ENCODE assay signal across 14 mouse cellular contexts in genomic region chr9:90069485-90069884, GRCm38 (mm10). TPM values are rescaled to one million over a fixed set of nuclear protein-coding genes. Genes with fewer than 3 reads are reported as not detected.
A peak's percentile ranks its signal among the peaks of the same experiment; 100 is the strongest.
DNase-seq lines count a peak whose midpoint lies in the region; ATAC-seq and TF ChIP-seq lines count a peak whose summit lies in the region.
"Had no signal": no experiment of that assay in that cellular context is flagged by ENCODE, and none has a peak within 500 bp of the region (broad histone marks: within the 10 kb centered on the region; RNA-seq: fewer than 3 reads in every experiment).

No protein-coding gene starts in this region.

- 67% methylated on average over 7 of the region's 7 CpGs for WGBS in limb, embryonic 14.5 days
- WGBS in limb, embryonic 10.5 days = 79% methylated on average over 7 of the region's 7 CpGs
- 50% methylated on average over 7 of the region's 7 CpGs for WGBS in intestine, postnatal 0 days
- WGBS in limb, embryonic 15.5 days = 62% methylated on average over 7 of the region's 7 CpGs
- WGBS in stomach, embryonic 14.5 days = 70% methylated on average over 7 of the region's 7 CpGs

- intact Hi-C loops in left cerebral cortex, postnatal 25 days (cut with DNase I) = no loop called here

- no peak overlapping the region for H3K9ac ChIP-seq in limb, embryonic 14.5 days (ENCODE audit: low read depth, low read length, severe bottlenecking)
- no peak overlapping the region for H3K9ac ChIP-seq in intestine, postnatal 0 days (ENCODE audit: low read depth, low read length)
- H3K9ac ChIP-seq in limb, embryonic 15.5 days = no peak overlapping the region
- H3K9ac ChIP-seq in stomach, embryonic 14.5 days (replicated peaks; ENCODE audit: low read depth, low read length) = no peak overlapping the region
- H3K9ac ChIP-seq: hindbrain, embryonic 15.5 days had no signal

- no peaks in the 10 kb centered on the region for H3K36me3 ChIP-seq in limb, embryonic 14.5 days (ENCODE audit: control insufficient read depth, insufficient read depth, low read length)
- H3K36me3 ChIP-seq in limb, embryonic 10.5 days = no peaks in the 10 kb centered on the region
- H3K36me3 ChIP-seq in intestine, postnatal 0 days (ENCODE audit: control insufficient read depth, insufficient read depth) = no peaks in the 10 kb centered on the region; the same call in 1 of the 2 replicates
- no peaks in the 10 kb centered on the region for H3K36me3 ChIP-seq in limb, embryonic 15.5 days
- no peaks in the 10 kb centered on the region for H3K36me3 ChIP-seq in stomach, embryonic 14.5 days (ENCODE audit: control insufficient read depth, insufficient read depth, low read length)
- H3K36me3 ChIP-seq: forebrain, embryonic 10.5 days; hindbrain, embryonic 15.5 days had no signal

- no peak overlapping the region for H3K4me3 ChIP-seq in limb, embryonic 14.5 days (replicated peaks; ENCODE audit: low read length)
- no peak overlapping the region for H3K4me3 ChIP-seq in limb, embryonic 10.5 days
- no peak overlapping the region for H3K4me3 ChIP-seq in intestine, postnatal 0 days (ENCODE audit: low read depth, low read length)
- no peak overlapping the region for H3K4me3 ChIP-seq in limb, embryonic 15.5 days
- H3K4me3 ChIP-seq in stomach, embryonic 14.5 days (ENCODE audit: low read depth, low read length) = no peak overlapping the region
- H3K4me3 ChIP-seq: forebrain, embryonic 10.5 days; gastrocnemius, adult 2 months; hindbrain, embryonic 15.5 days; myocyte had no signal

- no peaks in the 10 kb centered on the region for H3K4me1 ChIP-seq in limb, embryonic 14.5 days (ENCODE audit: control insufficient read depth, insufficient read depth, low read length)
- H3K4me1 ChIP-seq in limb, embryonic 10.5 days = no peaks in the 10 kb centered on the region
- H3K4me1 ChIP-seq in intestine, postnatal 0 days (replicated peaks; ENCODE audit: control insufficient read depth, insufficient read depth, low read length) = no peaks in the 10 kb centered on the region
- H3K4me1 ChIP-seq in limb, embryonic 15.5 days = no peaks in the 10 kb centered on the region
- H3K4me1 ChIP-seq in stomach, embryonic 14.5 days (ENCODE audit: control insufficient read depth, insufficient read depth, low read length) = no peaks in the 10 kb centered on the region
- H3K4me1 ChIP-seq: forebrain, embryonic 10.5 days; hindbrain, embryonic 15.5 days had no signal

- no peak overlapping the region for H3K27ac ChIP-seq in limb, embryonic 14.5 days (replicated peaks; ENCODE audit: low read depth, low read length)
- H3K27ac ChIP-seq in limb, embryonic 10.5 days = no peak overlapping the region
- no peak overlapping the region for H3K27ac ChIP-seq in intestine, postnatal 0 days (ENCODE audit: low read depth, low read length)
- H3K27ac ChIP-seq in limb, embryonic 15.5 days = peak overlapping the region; percentile 27
- no peak overlapping the region for H3K27ac ChIP-seq in stomach, embryonic 14.5 days (ENCODE audit: low read length)
- H3K27ac ChIP-seq: forebrain, embryonic 10.5 days; gastrocnemius, adult 2 months; hindbrain, embryonic 15.5 days had no signal

- no peak for TF ChIP-seq CTCF in intestine, postnatal 0 days (IDR thresholded peaks at IDR 0.05; ENCODE audit: low read depth)

- DNase-seq in limb, embryonic 14.5 days (ENCODE audit: low spot score) = peak; percentile 17
- no peak for DNase-seq in limb, embryonic 10.5 days (ENCODE audit: low spot score)
- no peak for DNase-seq in layer of hippocampus, postnatal 10 days (ENCODE audit: low spot score in 2 of 2)
- DNase-seq in left cerebral cortex, postnatal 25 days (ENCODE audit: low spot score in 2 of 2) = no peak
- DNase-seq in right cerebral cortex, postnatal 14 days = no peak
- DNase-seq: cerebellum, adult 11-12 months; gastrocnemius, adult 2 months; thymus, postnatal 25 days had no signal

- H3K4me2 ChIP-seq in limb, embryonic 14.5 days (replicated peaks; ENCODE audit: low read depth, low read length, severe bottlenecking) = no peak overlapping the region
- H3K4me2 ChIP-seq in intestine, postnatal 0 days (replicated peaks; ENCODE audit: low read depth) = no peak overlapping the region
- H3K4me2 ChIP-seq in limb, embryonic 15.5 days = no peak overlapping the region
- H3K4me2 ChIP-seq in stomach, embryonic 14.5 days (replicated peaks; ENCODE audit: low read depth, low read length) = no peak overlapping the region
- H3K4me2 ChIP-seq: hindbrain, embryonic 15.5 days had no signal

- H3K27me3 ChIP-seq in limb, embryonic 14.5 days (ENCODE audit: control insufficient read depth, insufficient read depth, low read length) = no peaks in the 10 kb centered on the region
- H3K27me3 ChIP-seq in limb, embryonic 10.5 days (ENCODE audit: low read depth, poor library complexity, severe bottlenecking) = no peaks in the 10 kb centered on the region
- no peaks in the 10 kb centered on the region for H3K27me3 ChIP-seq in intestine, postnatal 0 days (replicated peaks; ENCODE audit: control insufficient read depth, insufficient read depth, low read length)
- H3K27me3 ChIP-seq in limb, embryonic 15.5 days = no peaks in the 10 kb centered on the region
- H3K27me3 ChIP-seq in stomach, embryonic 14.5 days (ENCODE audit: control insufficient read depth, insufficient read depth, low read length) = no peaks in the 10 kb centered on the region
- H3K27me3 ChIP-seq: hindbrain, embryonic 15.5 days had no signal

- ATAC-seq in limb, embryonic 14.5 days (ENCODE audit: low FRiP score, low read depth) = no peak
- ATAC-seq in intestine, postnatal 0 days = peak; percentile 40
- ATAC-seq in limb, embryonic 15.5 days (ENCODE audit: insufficient number of reproducible peaks, low FRiP score, low TSS enrichment, low read depth) = peak; percentile 50; the same call in 1 of the 2 replicates
- peak; percentile 62 for ATAC-seq in stomach, embryonic 14.5 days (ENCODE audit: insufficient number of reproducible peaks, insufficient read depth, low FRiP score, low read depth)

- TF ChIP-seq POLR2A in limb, embryonic 14.5 days (IDR thresholded peaks at IDR 0.05; ENCODE audit: borderline replicate concordance, extremely low read depth, insufficient read depth, insufficient read length) = no peak

- H3K9me3 ChIP-seq in limb, embryonic 14.5 days (ENCODE audit: control insufficient read depth, low read length) = no peaks in the 10 kb centered on the region
- no peaks in the 10 kb centered on the region for H3K9me3 ChIP-seq in limb, embryonic 10.5 days (replicated peaks)
- no peaks in the 10 kb centered on the region for H3K9me3 ChIP-seq in intestine, postnatal 0 days (ENCODE audit: control insufficient read depth)
- no peaks in the 10 kb centered on the region for H3K9me3 ChIP-seq in limb, embryonic 15.5 days
- no peaks in the 10 kb centered on the region for H3K9me3 ChIP-seq in stomach, embryonic 14.5 days (ENCODE audit: control insufficient read depth, low read depth, low read length)
- H3K9me3 ChIP-seq: forebrain, embryonic 10.5 days; hindbrain, embryonic 15.5 days had no signal

RNA-seq across cellular contexts. Expression of gene Ctsh, which starts 15.5 kb away (rescaled TPM):
- polyA plus RNA-seq in limb, embryonic 14.5 days (2012; rRNA removed) = 17.7 and 20.4 TPM in 2 replicates
- 37.8 and 40.3 TPM in 2 replicates for polyA plus RNA-seq in limb, embryonic 14.5 days (2014; fragmentation: Nextera tagmentation; extraction: Ambion mirVana)
- polyA plus RNA-seq in limb, embryonic 10.5 days (2016; fragmentation: Nextera tagmentation; extraction: Ambion mirVana) = 7.5 and 12.1 TPM in 2 replicates
- 305 and 311 TPM in 2 replicates for polyA plus RNA-seq in intestine, postnatal 0 days (2015; fragmentation: Nextera tagmentation; extraction: Ambion mirVana)
- polyA plus RNA-seq in limb, embryonic 15.5 days (2015; fragmentation: Nextera tagmentation; extraction: Ambion mirVana) = 47.8 and 48.0 TPM in 2 replicates
- 46.0 and 51.5 TPM in 2 replicates for polyA plus RNA-seq in stomach, embryonic 14.5 days (2014; fragmentation: Nextera tagmentation; extraction: Ambion mirVana)
- total RNA-seq in layer of hippocampus, postnatal 10 days (2021) = 10 to 100 TPM; 29.2 to 32.6 TPM
- 10 to 100 TPM; 20.5 TPM for total RNA-seq in left cerebral cortex, postnatal 25 days (2021)

RNA-seq across cellular contexts. Expression of gene Morf4l1, which starts 45.1 kb away (rescaled TPM):
- 403 and 464 TPM in 2 replicates for polyA plus RNA-seq in limb, embryonic 14.5 days (2012; rRNA removed)
- polyA plus RNA-seq in limb, embryonic 14.5 days (2014; fragmentation: Nextera tagmentation; extraction: Ambion mirVana) = 500 and 524 TPM in 2 replicates
- 432 and 482 TPM in 2 replicates for polyA plus RNA-seq in limb, embryonic 10.5 days (2016; fragmentation: Nextera tagmentation; extraction: Ambion mirVana)
- 215 and 227 TPM in 2 replicates for polyA plus RNA-seq in intestine, postnatal 0 days (2015; fragmentation: Nextera tagmentation; extraction: Ambion mirVana)
- 440 and 463 TPM in 2 replicates for polyA plus RNA-seq in limb, embryonic 15.5 days (2015; fragmentation: Nextera tagmentation; extraction: Ambion mirVana)
- polyA plus RNA-seq in stomach, embryonic 14.5 days (2014; fragmentation: Nextera tagmentation; extraction: Ambion mirVana) = 490 and 495 TPM in 2 replicates
- total RNA-seq in layer of hippocampus, postnatal 10 days (2021) = 100 to 1,000 TPM; 388 to 417 TPM
- total RNA-seq in left cerebral cortex, postnatal 25 days (2021) = 100 to 1,000 TPM; 411 to 422 TPM
